Mouse (Mus musculus) midbrain, postnatal 0 days (tissue): Measurements from ENCODE around the gene Kif1c. TPM values are rescaled to one million over a fixed set of nuclear protein-coding genes. Genes with fewer than 3 reads are reported as not detected.

Experiments used
- ATAC-seq: fragments of 200-750 bp; cut with Nextera tagmentation; 2 replicates; pipeline ENCODE4 v1.8.0; 2017; ENCODE audit warnings: moderate number of reproducible peaks, mild to moderate bottlenecking, moderate TSS enrichment, moderate library complexity; ENCODE audit not compliant: low FRiP score
- DNase-seq: peaks from one replicate; pipeline ENCODE4 v3.0.0-alpha.2; 2015; ENCODE audit warnings: low spot score
- H3K27ac ChIP-seq: fragments of 300-500 bp; sonication (generic); 2 replicates; pipeline ENCODE4 v1.5.1; 2014; ENCODE audit warnings: low read depth, mild to moderate bottlenecking, low read length, mixed read lengths
- H3K27me3 ChIP-seq: fragments of 300-500 bp; sonication (generic); 2 replicates; pipeline ENCODE4 v1.6.1; 2014; ENCODE audit warnings: low read length, control low read depth, mixed read lengths; ENCODE audit not compliant: insufficient read depth
- H3K36me3 ChIP-seq: fragments of 300-500 bp; sonication (generic); 2 replicates; pipeline ENCODE4 v1.6.1; 2014; ENCODE audit warnings: low read length, control low read depth, mixed read lengths; ENCODE audit not compliant: insufficient read depth
- H3K4me1 ChIP-seq: fragments of 300-500 bp; sonication (generic); 2 replicates; pipeline ENCODE4 v1.6.1; 2014; ENCODE audit warnings: mild to moderate bottlenecking, control low read depth, antibody characterized with exemption, low read length, mixed read lengths; ENCODE audit not compliant: insufficient read depth
- H3K4me2 ChIP-seq: fragments of 300-500 bp; sonication (generic); 2 replicates; pipeline ENCODE4 v1.6.1; 2014; ENCODE audit warnings: low read depth, mild to moderate bottlenecking, low read length, mixed read lengths; ENCODE audit not compliant: poor library complexity, severe bottlenecking
- H3K4me3 ChIP-seq: fragments of 300-500 bp; sonication (generic); 2 replicates; pipeline ENCODE4 v1.5.1; 2014; ENCODE audit warnings: low read depth, mild to moderate bottlenecking, low read length, moderate library complexity
- H3K9ac ChIP-seq: fragments of 300-500 bp; sonication (generic); replicated peaks from 2 replicates; pipeline ENCODE4 v1.6.1; 2014; ENCODE audit warnings: mild to moderate bottlenecking, low read length, moderate library complexity, mixed read lengths; ENCODE audit not compliant: poor library complexity, severe bottlenecking
- H3K9me3 ChIP-seq: fragments of 300-500 bp; sonication (generic); 2 replicates; pipeline ENCODE4 v1.6.1; 2016; ENCODE audit warnings: low read length, control low read depth
- CTCF ChIP-seq: IDR thresholded peaks from 2 replicates; pipeline ENCODE4 v1.5.1; 2016; ENCODE audit warnings: antibody characterized with exemption, mild to moderate bottlenecking
- WGBS: fragments of 180-500 bp; shearing (Covaris S2); extraction: QIAGEN DNeasy Blood & Tissue Kit; methylation state at CpG from one replicate; pipeline ENCODE4 v1.1.7; 2014; 5-methylcytosine and 5-hydroxymethylcytosine counted together
- polyA plus RNA-seq: library from polyadenylated mRNA; unstranded; fragments of >200 nt; fragmentation: Nextera tagmentation; extraction: Ambion mirVana; gene quantifications from 2 replicates; pipeline ENCODE4 v1.2.1, GENCODE M21; 2015
- total RNA-seq: library from RNA; depleted of rRNA; stranded (reverse); fragments of >200 nt; gene quantifications from 2 replicates; pipeline ENCODE4 v1.2.3, GENCODE M21; 2014

Gene Kif1c
- total and polyA plus RNA-seq, 2 experiments from 2014 or later = 1.9 to 30.9 TPM

- H3K27me3 ChIP-seq = no peaks in the 10 kb centered on the region
- no peak overlapping the region for H3K27ac ChIP-seq
- H3K36me3 ChIP-seq = peaks cover 39% of the 10 kb centered on the region
- H3K4me1 ChIP-seq = peaks cover 9% of the 10 kb centered on the region; the same call in 1 of the 2 replicates
- peak overlapping the region; percentile 98; the same call in 1 of the 2 replicates for H3K4me3 ChIP-seq
- H3K9me3 ChIP-seq = no peaks in the 10 kb centered on the region
- H3K9ac ChIP-seq = peak overlapping the region; percentile 95
- WGBS = 75% methylated on average over 6 of the region's 6 CpGs
- no peak for ATAC-seq
- H3K4me2 ChIP-seq = peak overlapping the region; percentile 82
- TF ChIP-seq CTCF = no peak
- DNase-seq = no peak
These were observed 1.8 kb downstream of the Kif1c start for GRCm38 (mm10) chr11:70701984-70702733.

GRCm38 (mm10) chr11:70702781-70703180 lies 2.4 kb downstream of the Kif1c start:
- Histone ChIP-seq H3K27me3 (no peaks in the 10 kb centered on the region), H3K4me2 (0 out of 2 replicates have a peak overlapping the region, but pooled peaks have one; percentile 82), H3K36me3 (peaks cover 44% of the 10 kb centered on the region), H3K9ac (peak overlapping the region; percentile 95), H3K9me3 (no peaks in the 10 kb centered on the region), H3K27ac (no peak overlapping the region), H3K4me3 (peak overlapping the region; percentile 2; the same call in 1 of the 2 replicates), H3K4me1 (peaks cover 9% of the 10 kb centered on the region; the same call in 1 of the 2 replicates)
- DNase-seq (no peak), ATAC-seq (no peak)
- 69% methylated on average over 6 of the region's 6 CpGs for WGBS
- TF ChIP-seq CTCF = no peak

- 86% methylated on average over 3 of the region's 3 CpGs for WGBS
- H3K4me3 ChIP-seq = no peak overlapping the region
- no peaks in the 10 kb centered on the region for H3K27me3 ChIP-seq
These were observed 5.8 kb downstream of the Kif1c start for GRCm38 (mm10) chr11:70706127-70706526.

GRCm38 (mm10) chr11:70711026-70711425 lies 10.7 kb downstream of the Kif1c start:
- TF ChIP-seq CTCF = no peak
- H3K4me3 ChIP-seq = no peak overlapping the region
- ATAC-seq (no peak), DNase-seq (no peak)
- no peak overlapping the region for H3K4me2 ChIP-seq
- peaks cover 60% of the 10 kb centered on the region for H3K36me3 ChIP-seq
- no peak overlapping the region for H3K9ac ChIP-seq
- no peak overlapping the region for H3K27ac ChIP-seq
- H3K27me3 ChIP-seq = no peaks in the 10 kb centered on the region
- WGBS = 95% methylated on average over 10 of the region's 10 CpGs
- no peaks in the 10 kb centered on the region for H3K9me3 ChIP-seq
- H3K4me1 ChIP-seq = no peaks in the 10 kb centered on the region

More at GRCm38 (mm10) chr11:70706127-70706526, 5.8 kb downstream of the Kif1c start:
- Histone ChIP-seq H3K9ac (no peak overlapping the region), H3K27ac (no peak overlapping the region), H3K9me3 (no peaks in the 10 kb centered on the region), H3K4me2 (no peak overlapping the region), H3K4me1 (peaks cover 9% of the 10 kb centered on the region; the same call in 1 of the 2 replicates), H3K36me3 (peaks cover 72% of the 10 kb centered on the region)
- ATAC-seq (no peak), DNase-seq (no peak)
- TF ChIP-seq CTCF = no peak

GRCm38 (mm10) chr11:70713222-70713621 lies 12.9 kb downstream of the Kif1c start:
- no peaks in the 10 kb centered on the region for H3K27me3 ChIP-seq
- ATAC-seq = no peak
- no peak overlapping the region for H3K9ac ChIP-seq
- H3K9me3 ChIP-seq = no peaks in the 10 kb centered on the region
- DNase-seq = no peak
- 87% methylated on average over 6 of the region's 6 CpGs for WGBS
- peaks cover 59% of the 10 kb centered on the region for H3K36me3 ChIP-seq
- H3K27ac ChIP-seq = no peak overlapping the region
- H3K4me1 ChIP-seq = no peaks in the 10 kb centered on the region
- H3K4me3 ChIP-seq = no peak overlapping the region
- H3K4me2 ChIP-seq = no peak overlapping the region
- no peak for TF ChIP-seq CTCF

- Histone ChIP-seq H3K27me3 (no peaks in the 10 kb centered on the region), H3K4me3 (no peak overlapping the region), H3K27ac (no peak overlapping the region), H3K9me3 (no peaks in the 10 kb centered on the region), H3K4me1 (no peaks in the 10 kb centered on the region), H3K36me3 (peaks cover 58% of the 10 kb centered on the region), H3K9ac (no peak overlapping the region), H3K4me2 (no peak overlapping the region)
- no peak for TF ChIP-seq CTCF
- DNase-seq (no peak), ATAC-seq (no peak)
- WGBS = 75% methylated on average over 6 of the region's 6 CpGs
These were observed 15.5 kb downstream of the Kif1c start for GRCm38 (mm10) chr11:70715832-70716231.
